Mouse (Mus musculus): Measurements from ENCODE around the gene Uqcc3. TPM values are rescaled to one million over a fixed set of nuclear protein-coding genes. Genes with fewer than 3 reads are reported as not detected.

Gene Uqcc3
- polyA plus RNA-seq (2016; fragmentation: Nextera tagmentation; extraction: Ambion mirVana) = 62.1 and 64.7 TPM in 2 replicates

DNA sequence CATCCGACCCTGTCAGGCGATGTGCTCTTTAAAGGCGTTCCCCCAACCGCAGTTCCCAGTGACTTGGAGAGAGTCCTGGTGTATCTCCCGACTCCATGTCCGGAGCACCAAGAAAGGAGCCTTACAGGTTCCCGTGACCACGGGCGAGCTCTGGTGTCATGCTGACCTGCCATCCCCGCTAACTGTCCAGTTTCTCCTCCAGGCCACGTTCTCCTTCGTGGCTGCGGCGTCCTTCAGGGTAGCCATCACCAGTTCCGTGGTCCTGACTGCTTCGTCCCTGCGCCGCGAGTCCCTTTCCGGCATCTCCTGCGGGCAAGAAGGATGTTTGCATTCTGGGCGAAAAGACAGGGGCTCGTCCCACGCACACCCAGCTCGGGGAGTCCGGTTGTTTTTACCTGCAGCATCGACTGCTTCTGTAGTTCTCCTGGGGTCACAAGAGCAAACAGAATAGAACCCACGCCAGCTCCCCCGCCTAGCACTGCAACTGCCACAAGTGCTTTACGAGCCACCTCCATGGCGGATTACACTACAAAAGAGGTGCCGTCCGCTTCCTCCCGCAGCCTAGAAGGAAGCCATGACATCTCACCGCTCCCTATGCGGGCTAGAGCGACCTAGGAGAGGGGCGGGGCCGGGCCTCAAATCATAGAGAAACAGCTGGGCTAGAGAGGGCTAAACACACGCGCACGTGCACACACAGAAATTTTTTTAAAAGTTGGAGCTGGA is at the start of gene Uqcc3:
Gene Uqcc3, minus strand, starts transcription at position 613 of the 723 bp plus-strand sequence.
- Histone ChIP-seq H3K4me1 (peaks cover 9% of the 10 kb centered on the region), H3K36me3 (peaks cover 14% of the 10 kb centered on the region), H3K4me3 (peak within 1 kb of the TSS; percentile 70), H3K27ac (peak within 1 kb of the TSS; percentile 83), H3K9ac (peak within 1 kb of the TSS; percentile 82), H3K9me3 (replicated peaks) (no peaks in the 10 kb centered on the region), H3K27me3 (no peaks in the 10 kb centered on the region), H3K4me2 (replicated peaks) (peak within 1 kb of the TSS; percentile 69)
- under 1% methylated on average over 42 of the region's 42 CpGs for WGBS
- peak; percentile 97 for ATAC-seq (ENCODE audit: low FRiP score)

DNA sequence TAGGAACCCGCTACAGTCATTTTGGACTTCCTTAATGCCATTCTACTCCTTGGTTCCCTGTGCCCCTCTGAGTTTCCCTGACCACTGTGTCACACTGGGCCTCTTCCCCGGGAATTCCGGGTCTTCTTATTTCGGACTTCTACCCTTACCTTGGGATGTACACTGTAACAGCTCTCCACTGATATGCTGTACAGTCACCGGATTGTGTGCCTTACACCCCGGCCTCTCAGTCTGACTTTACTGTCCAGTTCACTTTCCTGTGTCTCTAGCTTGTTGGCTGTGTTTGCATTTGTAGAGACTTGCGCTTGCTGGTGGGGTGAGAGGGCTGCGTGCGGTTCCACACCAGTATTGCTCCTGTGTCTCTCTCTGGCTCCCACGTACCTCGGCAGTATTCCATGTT is 49.4 kb upstream of the Uqcc3 start:
- Histone ChIP-seq H3K4me3 (peak overlapping the region; percentile 54), H3K36me3 (peaks cover 32% of the 10 kb centered on the region), H3K27me3 (peaks cover 6% of the 10 kb centered on the region), H3K9ac (peak overlapping the region; percentile 77), H3K4me1 (peaks cover 13% of the 10 kb centered on the region), H3K4me2 (replicated peaks) (peak overlapping the region; percentile 67), H3K27ac (no peak overlapping the region), H3K9me3 (replicated peaks) (no peaks in the 10 kb centered on the region)
- no peak; the same call in 1 of the 2 replicates for ATAC-seq (ENCODE audit: low FRiP score)
- 13% methylated on average over 11 of the region's 11 CpGs for WGBS

- H3K9me3 ChIP-seq (replicated peaks) = no peaks in the 10 kb centered on the region
- H3K4me2 ChIP-seq (replicated peaks) = peak within 1 kb of the TSS; percentile 67
- under 1% methylated on average over 57 of the region's 74 CpGs for WGBS
- H3K36me3 ChIP-seq = peaks cover 33% of the 10 kb centered on the region
- peak within 1 kb of the TSS; percentile 3; the same call in 1 of the 2 replicates for H3K27ac ChIP-seq
- peak within 1 kb of the TSS; percentile 77 for H3K9ac ChIP-seq
- ATAC-seq (ENCODE audit: low FRiP score) = peak; percentile 62
- peak within 1 kb of the TSS; percentile 54 for H3K4me3 ChIP-seq
- peaks cover 13% of the 10 kb centered on the region for H3K4me1 ChIP-seq
- H3K27me3 ChIP-seq = peaks cover 6% of the 10 kb centered on the region
These were observed 48.7 kb upstream of the Uqcc3 start, which contains the start of the genes Rom1 and Eml3 for GRCm38 (mm10) chr19:8929224-8930088. Gene Rom1, minus strand, starts transcription at chr19:8929356. Gene Eml3, plus strand, starts transcription at chr19:8929552.

GRCm38 (mm10) chr19:8928689-8929223 is 48.0 kb upstream of the Uqcc3 start:
- 15% methylated on average over 16 of the region's 16 CpGs for WGBS
- Histone ChIP-seq H3K4me2 (replicated peaks) (peak overlapping the region; percentile 67), H3K9me3 (replicated peaks) (no peaks in the 10 kb centered on the region), H3K27me3 (peaks cover 6% of the 10 kb centered on the region), H3K9ac (peak overlapping the region; percentile 77; the same call in 1 of the 2 replicates), H3K27ac (no peak overlapping the region), H3K4me3 (peak overlapping the region; percentile 54), H3K36me3 (peaks cover 35% of the 10 kb centered on the region), H3K4me1 (peaks cover 13% of the 10 kb centered on the region)
- peak; percentile 17 for ATAC-seq (ENCODE audit: low FRiP score)

- H3K4me3 ChIP-seq = no peak overlapping the region
- peaks cover 13% of the 10 kb centered on the region for H3K4me1 ChIP-seq
- H3K9ac ChIP-seq = no peak overlapping the region
- ATAC-seq (ENCODE audit: low FRiP score) = no peak
- peaks cover 6% of the 10 kb centered on the region for H3K27me3 ChIP-seq
- peaks cover 28% of the 10 kb centered on the region for H3K36me3 ChIP-seq
- no peak overlapping the region for H3K4me2 ChIP-seq (replicated peaks)
- H3K27ac ChIP-seq = no peak overlapping the region
- H3K9me3 ChIP-seq (replicated peaks) = no peaks in the 10 kb centered on the region
- 93% methylated on average over 12 of the region's 12 CpGs for WGBS
These were observed 47.3 kb upstream of the Uqcc3 start for GRCm38 (mm10) chr19:8927891-8928525.

DNA sequence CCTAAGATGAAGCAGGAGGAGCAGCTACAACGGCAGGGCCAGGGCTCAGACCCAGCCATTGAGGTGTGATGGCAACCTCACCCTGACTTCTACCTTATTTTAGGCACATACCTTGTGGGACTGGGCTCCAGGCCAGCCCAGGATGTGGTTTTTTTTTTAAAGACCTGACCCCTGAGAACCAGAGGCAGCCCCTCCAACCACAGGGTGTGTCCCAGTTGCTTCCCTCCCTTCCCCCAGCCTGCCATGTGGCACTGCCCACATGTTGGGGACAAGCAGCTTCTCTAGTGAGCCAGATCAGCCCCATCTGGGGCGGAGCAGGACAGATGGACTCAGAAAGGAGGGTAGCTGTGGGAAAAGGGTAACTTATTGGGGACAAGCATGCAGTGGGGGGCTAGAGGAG is 46.0 kb upstream of the Uqcc3 start:
- no peak for ATAC-seq (ENCODE audit: low FRiP score)
- Histone ChIP-seq H3K27ac (no peak overlapping the region), H3K9ac (no peak overlapping the region), H3K4me3 (no peak overlapping the region), H3K36me3 (peaks cover 28% of the 10 kb centered on the region), H3K9me3 (replicated peaks) (no peaks in the 10 kb centered on the region), H3K4me2 (replicated peaks) (no peak overlapping the region), H3K27me3 (peaks cover 6% of the 10 kb centered on the region), H3K4me1 (peaks cover 17% of the 10 kb centered on the region)
- 88% methylated on average over 2 of the region's 2 CpGs for WGBS

DNA sequence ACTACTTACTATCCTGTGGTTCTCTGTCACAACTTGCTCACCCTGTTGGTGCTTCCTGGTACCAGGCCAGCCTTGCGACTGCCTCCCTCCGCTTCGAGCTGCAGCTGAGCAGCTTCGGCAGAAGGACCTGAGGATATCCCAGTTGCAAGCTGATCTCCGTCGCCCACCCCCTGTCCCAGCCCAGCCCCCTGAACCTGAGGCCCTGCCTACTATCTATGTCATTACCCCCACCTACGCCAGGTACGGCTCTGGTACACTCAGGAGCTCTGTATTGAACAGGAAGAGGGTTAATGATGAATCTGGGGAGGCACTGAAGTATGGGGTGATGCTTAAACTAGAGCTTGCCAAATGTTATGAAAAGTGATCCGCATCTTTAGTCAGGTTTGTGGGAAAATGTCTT is 41.0 kb upstream of the Uqcc3 start:
- Histone ChIP-seq H3K27ac (no peak overlapping the region), H3K4me2 (replicated peaks) (peak overlapping the region; percentile 75; the same call in 1 of the 2 replicates), H3K9me3 (replicated peaks) (no peaks in the 10 kb centered on the region), H3K9ac (0 out of 2 replicates have a peak overlapping the region, but pooled peaks have one; percentile 77), H3K4me3 (no peak overlapping the region), H3K4me1 (peaks cover 13% of the 10 kb centered on the region; the same call in 1 of the 2 replicates), H3K27me3 (no peaks in the 10 kb centered on the region), H3K36me3 (peaks cover 25% of the 10 kb centered on the region)
- 79% methylated on average over 9 of the region's 9 CpGs for WGBS
- no peak for ATAC-seq (ENCODE audit: low FRiP score)

DNA sequence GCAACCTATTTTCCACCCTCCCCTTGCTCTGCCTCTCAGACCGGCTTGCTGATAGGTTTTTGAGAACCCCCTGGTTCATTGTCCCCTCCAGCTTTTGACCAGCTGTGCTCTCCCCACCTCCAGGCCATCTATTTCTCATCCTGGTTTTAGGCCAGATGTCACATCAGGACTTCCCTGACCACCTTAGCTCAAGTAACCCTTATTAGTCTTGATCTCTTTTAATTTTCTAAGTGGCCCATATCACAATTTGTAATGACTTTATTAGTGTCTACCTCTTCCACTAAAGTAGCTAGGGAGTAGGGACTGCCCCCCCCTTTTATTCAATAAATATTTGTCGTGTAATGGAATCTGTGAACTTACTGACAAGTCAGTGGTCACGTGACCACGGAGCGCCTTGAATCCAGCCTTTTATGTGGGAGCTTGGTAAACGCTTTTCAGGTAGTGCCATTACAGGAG is 40.1 kb upstream of the Uqcc3 start:
- H3K36me3 ChIP-seq = peaks cover 27% of the 10 kb centered on the region
- 2% methylated on average over 6 of the region's 6 CpGs for WGBS
- ATAC-seq (ENCODE audit: low FRiP score) = no peak; the same call in 1 of the 2 replicates
- H3K9me3 ChIP-seq (replicated peaks) = no peaks in the 10 kb centered on the region
- H3K27ac ChIP-seq = peak overlapping the region; percentile 82
- H3K4me1 ChIP-seq = peaks cover 13% of the 10 kb centered on the region; the same call in 1 of the 2 replicates
- peak overlapping the region; percentile 69 for H3K4me3 ChIP-seq
- peak overlapping the region; percentile 75 for H3K4me2 ChIP-seq (replicated peaks)
- H3K9ac ChIP-seq = peak overlapping the region; percentile 77
- H3K27me3 ChIP-seq = no peaks in the 10 kb centered on the region

DNA sequence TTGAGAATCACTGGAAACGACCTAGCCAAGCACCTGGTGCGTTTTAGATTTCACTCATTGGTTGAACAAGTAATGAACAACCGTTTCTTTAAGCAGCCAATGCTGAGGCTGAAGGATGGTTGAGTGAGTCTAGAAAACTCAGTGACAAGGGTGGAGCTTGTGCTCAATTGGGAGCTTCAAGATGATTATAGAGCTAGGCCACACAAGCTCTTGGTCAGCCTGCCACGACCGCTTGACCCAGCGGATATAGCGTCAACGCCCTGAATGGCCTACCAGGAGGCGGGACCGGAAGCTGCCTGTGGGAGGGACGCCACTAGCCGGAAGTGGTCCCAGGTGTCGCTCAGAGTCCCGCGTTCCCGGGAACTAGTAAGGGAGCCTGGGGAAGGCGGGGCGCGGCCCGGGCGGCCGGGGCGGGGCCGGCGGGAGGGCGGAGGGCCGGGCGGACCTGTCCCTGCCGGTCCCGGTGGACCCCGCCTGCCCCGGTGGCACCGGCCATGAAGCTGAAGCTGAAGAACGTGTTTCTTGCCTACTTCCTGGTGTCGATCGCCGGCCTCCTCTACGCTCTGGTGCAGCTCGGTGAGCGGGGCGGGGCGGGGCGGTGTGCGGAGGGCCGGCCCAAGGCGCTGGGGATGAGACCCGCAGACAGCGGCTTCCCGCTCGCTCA is 39.5 kb upstream of the Uqcc3 start, which contains the start of gene B3gat3:
Gene B3gat3, plus strand, starts transcription at position 302 of the 664 bp plus-strand sequence.
- peak within 1 kb of the TSS; percentile 82 for H3K27ac ChIP-seq
- 3% methylated on average over 47 of the region's 50 CpGs for WGBS
- no peaks in the 10 kb centered on the region for H3K9me3 ChIP-seq (replicated peaks)
- peak within 1 kb of the TSS; percentile 75 for H3K4me2 ChIP-seq (replicated peaks)
- H3K9ac ChIP-seq = peak within 1 kb of the TSS; percentile 77
- H3K36me3 ChIP-seq = peaks cover 27% of the 10 kb centered on the region
- peak; percentile 99 for ATAC-seq (ENCODE audit: low FRiP score)
- peak within 1 kb of the TSS; percentile 69 for H3K4me3 ChIP-seq
- peaks cover 13% of the 10 kb centered on the region; the same call in 1 of the 2 replicates for H3K4me1 ChIP-seq
- no peaks in the 10 kb centered on the region for H3K27me3 ChIP-seq

GRCm38 (mm10) chr19:8919684-8920072 is 39.0 kb upstream of the Uqcc3 start:
- 66% methylated on average over 6 of the region's 6 CpGs for WGBS
- Histone ChIP-seq H3K36me3 (peaks cover 31% of the 10 kb centered on the region), H3K9ac (no peak overlapping the region)

DNA sequence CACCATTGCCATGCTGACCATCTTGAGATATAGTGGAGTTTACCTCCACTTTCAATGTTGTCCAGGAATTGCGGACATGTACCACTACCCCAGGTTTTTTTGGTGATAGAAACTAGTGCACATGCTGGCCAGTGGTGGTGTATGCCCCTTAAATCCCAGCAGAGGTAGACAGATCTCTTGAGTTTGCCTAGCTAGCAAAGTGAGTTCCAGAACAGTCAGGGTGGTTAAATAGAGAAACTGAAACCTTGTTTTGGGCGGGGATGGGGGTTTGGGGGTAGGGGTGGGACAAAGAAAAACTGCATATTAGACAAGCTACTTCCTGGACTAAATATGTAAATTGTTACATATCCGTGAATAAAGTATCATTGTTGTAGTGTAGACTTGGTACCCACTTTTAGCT is 38.3 kb upstream of the Uqcc3 start:
- Histone ChIP-seq H3K4me3 (no peak overlapping the region), H3K9ac (no peak overlapping the region), H3K4me2 (replicated peaks) (no peak overlapping the region), H3K27ac (no peak overlapping the region), H3K36me3 (peaks cover 37% of the 10 kb centered on the region), H3K4me1 (peaks cover 13% of the 10 kb centered on the region; the same call in 1 of the 2 replicates), H3K9me3 (replicated peaks) (no peaks in the 10 kb centered on the region), H3K27me3 (no peaks in the 10 kb centered on the region)
- WGBS = 94% methylated on average over 3 of the region's 3 CpGs
- no peak for ATAC-seq (ENCODE audit: low FRiP score)

More at GRCm38 (mm10) chr19:8919684-8920072, 39.0 kb upstream of the Uqcc3 start:
- Histone ChIP-seq H3K27ac (peak overlapping the region; percentile 82), H3K4me1 (peaks cover 13% of the 10 kb centered on the region; the same call in 1 of the 2 replicates), H3K27me3 (no peaks in the 10 kb centered on the region), H3K4me2 (replicated peaks) (peak overlapping the region; percentile 75), H3K9me3 (replicated peaks) (no peaks in the 10 kb centered on the region), H3K4me3 (peak overlapping the region; percentile 69)
- ATAC-seq (ENCODE audit: low FRiP score) = peak; percentile 15; the same call in 1 of the 2 replicates
